Mouse (Mus musculus): ENCODE results near the gene Snapc3. TPM values are rescaled to one million over a fixed set of nuclear protein-coding genes. Genes with fewer than 3 reads are reported as not detected.
"Not testable (repeated sequence)": the region's sequence is repeated elsewhere in the genome, so short reads cannot be mapped to it uniquely, and the experiment has no call there.

Gene Snapc3
- polyA plus RNA-seq, 1 experiment from 2014 or later = 27.3 TPM

DNA sequence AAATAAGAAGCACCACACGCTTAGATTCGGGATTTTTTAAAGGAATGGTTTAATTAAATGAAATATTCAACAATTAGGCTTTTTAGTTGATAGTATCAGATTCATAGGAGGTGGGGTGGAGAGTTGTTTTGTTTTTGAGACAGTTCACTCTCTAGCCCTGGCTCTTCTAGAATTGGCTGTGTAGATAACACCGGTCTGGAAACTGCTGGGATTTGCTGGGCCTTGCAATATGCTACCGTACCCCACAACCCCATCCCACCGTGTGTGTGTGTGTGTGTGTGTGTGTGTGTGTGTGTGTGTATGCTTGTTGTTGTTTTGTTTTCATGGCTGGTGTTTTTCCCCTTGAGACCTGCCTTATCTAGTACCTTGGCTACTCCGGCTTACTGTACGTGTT, 83.5 kb downstream of the Snapc3 start:
- ATAC-seq (replicated peaks; ENCODE audit: low FRiP score, low read depth) = no peak
- no peak for DNase-seq (ENCODE audit: low spot score)
- Histone ChIP-seq H3K4me2 (ENCODE audit: low read length) (peak overlapping the region; percentile 46), H3K9me3 (replicated peaks; ENCODE audit: low read length) (no peaks in the 10 kb centered on the region), H3K27me3 (ENCODE audit: insufficient read depth, low read length) (no peaks in the 10 kb centered on the region), H3K4me3 (replicated peaks; ENCODE audit: low read depth, low read length) (no peak overlapping the region), H3K4me1 (replicated peaks; ENCODE audit: insufficient read depth, low read length) (no peaks in the 10 kb centered on the region), H3K27ac (no peak overlapping the region), H3K9ac (ENCODE audit: low read depth, low read length) (no peak overlapping the region), H3K36me3 (ENCODE audit: insufficient read depth, low read length) (no peaks in the 10 kb centered on the region)
- 36% methylated on average over 7 of the region's 7 CpGs for WGBS
- TF ChIP-seq CTCF (IDR thresholded peaks at IDR 0.05; ENCODE audit: low read depth) = no peak

DNA sequence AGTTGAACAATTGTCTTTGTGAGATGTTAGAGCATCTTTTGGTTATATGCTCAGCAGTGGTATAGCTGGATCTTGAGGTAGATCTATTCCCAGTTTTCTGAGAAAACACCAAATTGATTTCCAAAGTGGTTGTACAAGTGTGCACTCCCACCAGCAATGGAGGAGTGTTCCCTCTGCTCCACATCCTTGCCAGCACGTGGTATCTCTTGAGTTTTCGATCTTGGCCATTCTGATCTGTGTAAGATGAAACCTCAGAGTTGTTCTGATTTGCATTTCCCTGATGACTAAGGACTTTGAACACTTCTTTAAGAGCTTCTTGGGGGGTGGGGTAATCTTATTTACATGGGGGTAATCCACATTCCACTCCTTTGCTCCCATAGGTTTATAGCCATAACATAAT, 92.1 kb downstream of the Snapc3 start:
- Histone ChIP-seq H3K36me3 (ENCODE audit: insufficient read depth, low read length) (no peaks in the 10 kb centered on the region), H3K4me2 (ENCODE audit: low read length) (no peak overlapping the region), H3K4me1 (replicated peaks; ENCODE audit: insufficient read depth, low read length) (no peaks in the 10 kb centered on the region), H3K27ac (no peak overlapping the region), H3K9me3 (replicated peaks; ENCODE audit: low read length) (no peaks in the 10 kb centered on the region), H3K27me3 (ENCODE audit: insufficient read depth, low read length) (no peaks in the 10 kb centered on the region), H3K4me3 (replicated peaks; ENCODE audit: low read depth, low read length) (no peak overlapping the region), H3K9ac (ENCODE audit: low read depth, low read length) (no peak overlapping the region)
- ATAC-seq (replicated peaks; ENCODE audit: low FRiP score, low read depth) = no peak
- WGBS = 25% methylated on average over 2 of the region's 2 CpGs
- no peak for TF ChIP-seq CTCF (IDR thresholded peaks at IDR 0.05; ENCODE audit: low read depth)
- no peak for DNase-seq (ENCODE audit: low spot score)

DNA sequence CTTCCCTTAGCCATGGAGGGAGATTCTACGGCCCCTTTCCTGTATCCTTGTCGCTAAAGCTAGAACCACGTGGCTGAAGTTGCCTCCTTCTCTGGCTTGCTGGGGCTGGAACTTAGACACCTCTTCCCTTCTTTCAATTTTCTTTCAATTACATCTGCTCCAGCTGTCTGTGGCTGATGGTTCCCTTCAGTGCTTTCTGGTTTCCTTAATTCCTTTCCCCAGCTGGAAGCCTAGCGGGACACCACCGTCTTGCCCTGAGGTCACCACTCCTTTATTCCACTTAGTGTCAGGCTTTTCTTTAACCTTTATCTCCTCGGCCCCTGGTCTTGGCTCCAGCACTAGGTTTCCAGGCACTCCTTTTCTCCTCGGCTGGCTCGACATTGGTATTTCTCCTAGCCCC, 93.6 kb downstream of the Snapc3 start:
- DNase-seq (ENCODE audit: low spot score) = no peak
- Histone ChIP-seq H3K4me2 (ENCODE audit: low read length) (no peak overlapping the region), H3K36me3 (ENCODE audit: insufficient read depth, low read length) (no peaks in the 10 kb centered on the region), H3K9ac (ENCODE audit: low read depth, low read length) (no peak overlapping the region), H3K27me3 (ENCODE audit: insufficient read depth, low read length) (no peaks in the 10 kb centered on the region), H3K9me3 (replicated peaks; ENCODE audit: low read length) (no peaks in the 10 kb centered on the region), H3K4me3 (replicated peaks; ENCODE audit: low read depth, low read length) (no peak overlapping the region), H3K27ac (no peak overlapping the region), H3K4me1 (replicated peaks; ENCODE audit: insufficient read depth, low read length) (no peaks in the 10 kb centered on the region)
- WGBS = 72% methylated on average over 8 of the region's 8 CpGs
- TF ChIP-seq CTCF (IDR thresholded peaks at IDR 0.05; ENCODE audit: low read depth) = no peak
- ATAC-seq (replicated peaks; ENCODE audit: low FRiP score, low read depth) = no peak

DNA sequence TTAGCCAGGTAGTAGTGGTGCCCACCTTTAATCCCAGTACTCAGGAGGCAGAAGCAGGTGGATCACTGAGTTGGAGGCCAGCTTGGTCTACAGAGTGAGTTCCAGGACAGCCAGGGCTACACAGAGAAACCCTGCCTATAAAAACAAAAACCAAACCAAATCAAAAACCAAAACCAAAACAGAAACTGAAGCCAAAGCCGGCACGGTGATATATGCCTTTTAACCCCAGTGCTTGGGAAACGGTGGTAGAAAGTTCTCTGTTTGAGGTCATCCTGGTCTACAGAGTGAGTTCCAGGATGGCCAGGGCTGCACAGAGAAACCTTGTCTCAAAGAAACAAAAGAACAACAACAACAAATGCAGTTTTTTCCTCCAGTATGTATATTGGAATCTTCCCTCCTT, 94.7 kb downstream of the Snapc3 start:
- DNase-seq (ENCODE audit: low spot score) (no peak), ATAC-seq (replicated peaks; ENCODE audit: low FRiP score, low read depth) (no peak)
- H3K36me3 ChIP-seq (ENCODE audit: insufficient read depth, low read length) = no peaks in the 10 kb centered on the region
- 72% methylated on average over 3 of the region's 3 CpGs for WGBS
- no peaks in the 10 kb centered on the region for H3K27me3 ChIP-seq (ENCODE audit: insufficient read depth, low read length)
- no peak overlapping the region for H3K4me2 ChIP-seq (ENCODE audit: low read length)
- H3K4me3 ChIP-seq (replicated peaks; ENCODE audit: low read depth, low read length) = no peak overlapping the region
- no peak for TF ChIP-seq CTCF (IDR thresholded peaks at IDR 0.05; ENCODE audit: low read depth)
- H3K27ac ChIP-seq = no peak overlapping the region
- no peak overlapping the region for H3K9ac ChIP-seq (ENCODE audit: low read depth, low read length)
- H3K4me1 ChIP-seq (replicated peaks; ENCODE audit: insufficient read depth, low read length) = no peaks in the 10 kb centered on the region
- H3K9me3 ChIP-seq (replicated peaks; ENCODE audit: low read length) = no peaks in the 10 kb centered on the region

DNA sequence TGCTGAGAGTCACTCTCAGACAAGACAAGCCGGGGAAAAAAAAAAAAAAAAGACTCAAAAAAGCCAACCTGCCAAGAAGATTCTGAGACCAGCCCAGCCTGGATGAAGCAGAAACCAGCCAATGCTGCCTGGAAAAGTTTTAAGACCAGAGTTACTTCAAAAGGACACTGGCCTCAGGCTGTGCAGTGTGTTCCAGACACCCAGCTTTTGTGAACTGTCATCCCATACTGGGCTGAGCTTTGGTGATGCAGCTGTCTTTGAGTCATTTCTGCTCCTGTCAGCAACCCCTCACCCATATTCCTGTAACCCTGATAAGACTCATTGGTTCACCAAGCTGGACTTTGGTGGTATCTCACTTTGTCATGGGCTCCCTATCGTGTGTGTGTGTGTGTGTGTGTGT, 95.1 kb downstream of the Snapc3 start:
- 61% methylated on average over 2 of the region's 2 CpGs for WGBS
- H3K27ac ChIP-seq = no peak overlapping the region
- DNase-seq (ENCODE audit: low spot score) = no peak

DNA sequence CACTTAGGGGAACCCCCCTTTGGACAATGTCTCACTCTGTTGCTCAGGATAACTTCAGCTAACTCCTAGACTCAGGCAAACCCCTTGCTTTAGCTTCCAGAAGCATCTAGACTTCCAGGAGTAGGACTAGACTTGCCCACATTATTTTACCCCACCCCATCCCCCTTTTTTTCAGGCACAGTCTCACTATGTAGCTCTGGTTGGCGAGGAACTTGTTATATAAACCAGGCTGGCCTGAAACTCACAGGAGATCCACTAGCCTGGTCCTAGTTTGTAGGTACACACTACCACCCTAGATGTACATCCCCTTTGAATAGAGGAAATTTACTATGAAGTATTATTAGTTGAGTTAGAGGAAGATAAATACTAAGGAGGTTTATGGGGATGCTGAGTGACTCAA, 96.7 kb downstream of the Snapc3 start:
- H3K9ac ChIP-seq (ENCODE audit: low read depth, low read length) = no peak overlapping the region
- no peaks in the 10 kb centered on the region for H3K4me1 ChIP-seq (replicated peaks; ENCODE audit: insufficient read depth, low read length)
- no peak for TF ChIP-seq CTCF (IDR thresholded peaks at IDR 0.05; ENCODE audit: low read depth)

More for the DNA sequence above, 95.1 kb downstream of the Snapc3 start:
- Histone ChIP-seq H3K9me3 (replicated peaks; ENCODE audit: low read length) (no peaks in the 10 kb centered on the region), H3K9ac (ENCODE audit: low read depth, low read length) (no peak overlapping the region), H3K4me3 (replicated peaks; ENCODE audit: low read depth, low read length) (no peak overlapping the region), H3K4me2 (ENCODE audit: low read length) (no peak overlapping the region), H3K36me3 (ENCODE audit: insufficient read depth, low read length) (no peaks in the 10 kb centered on the region), H3K27me3 (ENCODE audit: insufficient read depth, low read length) (no peaks in the 10 kb centered on the region), H3K4me1 (replicated peaks; ENCODE audit: insufficient read depth, low read length) (no peaks in the 10 kb centered on the region)
- no peak for ATAC-seq (replicated peaks; ENCODE audit: low FRiP score, low read depth)
- no peak for TF ChIP-seq CTCF (IDR thresholded peaks at IDR 0.05; ENCODE audit: low read depth)

DNA sequence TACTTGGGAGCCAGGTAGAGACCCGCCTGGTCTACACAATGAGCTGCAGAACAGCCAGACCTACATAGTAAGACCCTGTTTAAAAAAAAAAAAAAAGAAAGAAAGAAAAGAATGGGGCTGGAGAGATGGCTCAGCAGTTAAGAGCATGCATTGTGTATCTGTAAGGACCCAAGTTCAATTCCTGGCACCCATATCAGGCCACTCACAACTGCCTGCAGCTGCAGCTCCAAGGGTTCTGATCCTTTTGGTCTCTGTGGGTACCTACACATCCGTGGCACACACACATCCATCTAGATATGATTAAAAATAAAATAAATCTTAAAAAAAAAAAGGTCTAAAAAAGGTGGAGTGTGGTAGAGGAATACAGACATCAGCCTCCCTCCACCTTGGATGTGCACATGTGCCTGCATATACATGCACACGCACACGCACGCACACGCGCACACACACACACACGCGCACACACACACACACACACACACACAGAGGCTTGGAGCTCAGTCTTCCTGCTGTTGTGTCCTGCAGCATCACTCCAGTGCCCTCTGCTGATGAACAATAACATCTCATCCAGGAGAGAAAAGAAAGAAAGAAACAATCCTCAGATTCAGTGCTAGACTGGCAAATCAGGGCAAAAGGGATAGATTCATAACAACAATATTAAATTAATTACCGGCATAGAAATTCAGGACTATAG, 97.6 kb downstream of the Snapc3 start:
- H3K9me3 ChIP-seq (replicated peaks; ENCODE audit: low read length) = no peaks in the 10 kb centered on the region
- H3K9ac ChIP-seq (ENCODE audit: low read depth, low read length) = no peak overlapping the region
- DNase-seq (ENCODE audit: low spot score) (peak; percentile 21), ATAC-seq (replicated peaks; ENCODE audit: low FRiP score, low read depth) (no peak)
- H3K27ac ChIP-seq = no peak overlapping the region
- TF ChIP-seq CTCF (IDR thresholded peaks at IDR 0.05; ENCODE audit: low read depth) = peak; percentile 55; the same call in 1 of the 2 replicates
- no peak overlapping the region for H3K4me2 ChIP-seq (ENCODE audit: low read length)
- no peaks in the 10 kb centered on the region for H3K36me3 ChIP-seq (ENCODE audit: insufficient read depth, low read length)
- H3K4me1 ChIP-seq (replicated peaks; ENCODE audit: insufficient read depth, low read length) = no peaks in the 10 kb centered on the region
- 89% methylated on average over 10 of the region's 10 CpGs for WGBS
- H3K27me3 ChIP-seq (ENCODE audit: insufficient read depth, low read length) = no peaks in the 10 kb centered on the region
- H3K4me3 ChIP-seq (replicated peaks; ENCODE audit: low read depth, low read length) = no peak overlapping the region

More for the DNA sequence above, 96.7 kb downstream of the Snapc3 start:
- no peak for ATAC-seq (replicated peaks; ENCODE audit: low FRiP score, low read depth)
- DNase-seq (ENCODE audit: low spot score) = no peak
- no peak overlapping the region for H3K4me3 ChIP-seq (replicated peaks; ENCODE audit: low read depth, low read length)
- H3K36me3 ChIP-seq (ENCODE audit: insufficient read depth, low read length) = no peaks in the 10 kb centered on the region
- H3K27me3 ChIP-seq (ENCODE audit: insufficient read depth, low read length) = no peaks in the 10 kb centered on the region
- no peak overlapping the region for H3K27ac ChIP-seq
- 79% methylated on average over 1 of the region's 1 CpGs for WGBS
- H3K9me3 ChIP-seq (replicated peaks; ENCODE audit: low read length) = no peaks in the 10 kb centered on the region
- H3K4me2 ChIP-seq (ENCODE audit: low read length) = no peak overlapping the region

DNA sequence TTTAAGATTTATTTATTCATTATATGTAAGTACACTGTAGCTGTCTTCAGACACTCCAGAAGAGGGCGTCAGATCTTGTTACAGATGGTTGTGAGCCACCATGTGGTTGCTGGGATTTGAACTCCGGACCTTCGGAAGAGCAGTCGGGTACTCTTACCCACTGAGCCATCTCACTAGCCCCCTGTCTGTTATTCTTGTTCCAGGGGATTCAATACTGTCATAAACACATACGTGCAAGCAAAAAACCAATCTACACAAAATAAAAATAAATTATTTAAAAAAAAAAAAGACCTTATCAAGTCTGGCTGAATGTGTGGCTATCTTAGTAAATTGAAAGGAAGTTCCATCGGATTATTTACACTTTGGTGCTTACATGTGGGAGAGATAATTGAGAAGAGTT, 98.6 kb downstream of the Snapc3 start:
- not testable (repeated sequence) for H3K4me1 ChIP-seq (replicated peaks; ENCODE audit: insufficient read depth, low read length); H3K9ac ChIP-seq (ENCODE audit: low read depth, low read length); ATAC-seq (replicated peaks; ENCODE audit: low FRiP score, low read depth); H3K36me3 ChIP-seq (ENCODE audit: insufficient read depth, low read length); H3K9me3 ChIP-seq (replicated peaks; ENCODE audit: low read length); H3K4me3 ChIP-seq (replicated peaks; ENCODE audit: low read depth, low read length); H3K27me3 ChIP-seq (ENCODE audit: insufficient read depth, low read length); DNase-seq (ENCODE audit: low spot score); H3K27ac ChIP-seq; H3K4me2 ChIP-seq (ENCODE audit: low read length)
- 95% methylated on average over 5 of the region's 6 CpGs for WGBS

Data from kidney, postnatal 0 days (tissue).